Mouse (Mus musculus) cerebellum, postnatal 14 days (tissue): ENCODE data around the gene Gm21866.
"Not testable (repeated sequence)": the region's sequence is repeated elsewhere in the genome, so short reads cannot be mapped to it uniquely, and the experiment has no call there.

Experiments used
- DNase-seq, 2 experiments: peaks; one replicate each; pipeline ENCODE4 v3.0.0; 2021; ENCODE audit warnings: mixed read lengths in 2 of 2

The Gm21866 gene

GRCm38 (mm10) chrY:13465479-13465878, at the start of gene Gm21866:
Gm21866 (minus strand) TSS chrY:13465579.
- DNase-seq, result not testable (repeated sequence)

- not testable (repeated sequence) for DNase-seq
These were observed 28.3 kb upstream of the Gm21866 start, which contains the start of gene Gm20773 for GRCm38 (mm10) chrY:13493726-13494125. Gm20773 (plus strand) TSS chrY:13494026.
